Mouse (Mus musculus): ENCODE data around the gene Gm3045.

Gm3045 gene

DNA sequence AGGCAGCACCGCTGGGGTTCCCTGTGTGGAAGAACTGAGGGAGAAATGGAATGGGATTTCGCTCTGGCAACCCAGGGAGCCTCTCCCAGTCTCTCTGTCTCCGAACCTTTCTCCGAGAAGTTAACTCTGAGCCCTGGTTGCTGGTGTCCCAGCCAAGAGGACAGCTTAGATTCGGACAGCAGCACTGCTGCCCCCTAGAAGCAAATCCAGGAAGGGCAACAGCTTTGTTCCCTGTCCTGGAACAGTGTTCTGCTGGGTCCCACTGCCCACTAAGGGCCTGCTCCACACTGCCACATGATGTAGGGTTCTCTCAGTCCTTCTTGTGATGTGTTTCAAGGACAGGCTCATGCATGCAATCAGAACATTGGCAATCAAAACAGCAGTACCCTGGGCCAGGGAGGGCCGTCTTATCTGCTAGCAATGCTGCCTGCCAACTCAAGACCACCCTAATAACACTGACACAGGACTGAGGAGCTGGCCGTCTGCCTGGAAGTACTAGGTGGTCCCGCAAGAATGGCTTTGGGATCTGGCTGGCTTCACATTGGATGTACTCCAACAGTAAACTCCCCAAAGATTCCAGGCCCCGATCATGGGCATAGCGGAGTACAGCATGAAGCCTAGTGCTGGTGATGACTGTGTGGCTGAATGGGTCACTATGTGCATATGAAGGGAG, 9.4 kb downstream of the Gm3045 start:
- DNase-seq (ENCODE audit: low spot score in 2 of 2): no peak

DNA sequence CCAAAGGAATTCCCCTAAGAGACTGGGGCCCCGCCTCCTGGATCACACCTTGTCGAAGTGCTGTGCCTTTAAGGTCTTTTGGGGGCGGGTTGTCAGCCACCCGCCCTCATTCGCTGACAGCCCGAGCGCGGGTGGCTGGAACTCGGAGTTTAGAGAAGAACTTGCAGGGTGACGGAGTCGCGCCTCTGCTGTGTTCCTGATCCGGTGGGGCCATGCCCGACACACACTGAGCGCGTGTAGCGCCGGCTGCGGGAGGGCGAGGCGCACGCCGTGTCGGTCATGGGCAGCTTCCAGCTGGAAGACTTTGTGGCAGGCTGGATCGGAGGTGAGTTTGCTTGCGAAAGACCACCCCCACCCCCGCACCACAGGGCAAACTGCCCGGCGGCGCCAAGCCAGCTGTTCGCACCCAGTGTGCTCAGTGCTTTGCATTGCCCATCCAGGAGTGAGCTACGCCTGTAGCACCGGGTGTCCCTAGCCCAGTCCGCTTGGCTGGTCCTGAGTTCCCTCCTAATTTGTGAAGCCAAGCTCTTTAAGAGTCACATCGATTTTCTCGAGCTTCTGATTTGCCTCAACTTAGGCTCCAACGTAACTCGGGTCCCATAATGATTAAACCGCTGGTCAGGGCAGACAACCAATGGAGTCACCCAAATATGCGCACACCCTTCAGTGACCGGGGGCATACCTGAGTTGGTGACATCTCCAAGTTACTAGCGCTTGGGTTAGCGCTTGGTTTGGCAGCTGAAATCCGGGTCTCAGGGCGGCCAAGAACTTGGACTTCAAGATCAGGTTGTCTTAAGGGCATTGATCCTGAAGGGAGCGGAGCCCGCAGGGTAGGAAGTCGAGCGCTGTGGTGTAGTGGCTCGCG, 12.0 kb downstream of the Gm3045 start, which contains the start of gene Slc25a48:
Gene Slc25a48 (plus strand): TSS at position 145 of the 865 bp plus-strand sequence.
- DNase-seq (ENCODE audit: low spot score in 2 of 2): no peak

DNA sequence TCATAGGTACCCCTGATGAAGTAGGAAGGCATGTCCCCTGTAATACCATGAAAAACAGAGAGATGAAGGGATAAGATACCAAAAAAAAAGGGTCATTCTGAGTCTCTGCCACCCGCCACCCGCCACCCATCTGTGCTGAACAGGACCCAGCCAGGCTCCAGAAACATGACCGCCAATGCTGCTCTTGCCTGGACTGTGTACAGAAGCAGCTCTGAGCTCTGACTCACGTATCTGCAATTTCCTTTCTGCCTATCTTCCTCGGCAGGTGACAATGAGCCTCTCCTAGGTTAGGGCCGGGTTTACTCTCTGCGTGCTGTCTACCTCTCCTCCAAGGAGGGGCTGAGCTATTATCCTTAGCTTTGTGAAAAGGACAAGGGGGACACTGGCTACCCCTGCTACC, 17.0 kb downstream of the Gm3045 start:
- DNase-seq (ENCODE audit: low spot score in 2 of 2): no peak

DNA sequence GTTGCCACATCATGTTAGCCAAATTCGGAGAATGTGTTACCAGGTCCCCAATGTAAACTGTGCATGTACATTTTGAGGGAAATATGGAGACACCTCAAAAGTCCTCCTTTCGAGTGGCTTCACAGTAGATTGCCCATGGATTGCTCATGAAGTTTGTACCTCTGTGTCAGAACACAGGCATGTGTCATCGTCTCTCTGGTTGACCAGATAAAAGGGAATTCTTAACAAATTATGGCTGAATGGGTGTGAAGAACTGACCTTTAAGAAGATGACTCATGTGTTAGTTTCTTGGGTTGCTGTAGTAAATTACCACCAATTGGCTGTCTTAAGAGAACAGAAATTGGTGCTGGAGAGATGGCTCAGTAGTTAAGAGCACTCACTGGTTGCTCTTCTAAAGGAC, 17.7 kb downstream of the Gm3045 start:
- no peak for DNase-seq (ENCODE audit: low spot score in 2 of 2)

DNA sequence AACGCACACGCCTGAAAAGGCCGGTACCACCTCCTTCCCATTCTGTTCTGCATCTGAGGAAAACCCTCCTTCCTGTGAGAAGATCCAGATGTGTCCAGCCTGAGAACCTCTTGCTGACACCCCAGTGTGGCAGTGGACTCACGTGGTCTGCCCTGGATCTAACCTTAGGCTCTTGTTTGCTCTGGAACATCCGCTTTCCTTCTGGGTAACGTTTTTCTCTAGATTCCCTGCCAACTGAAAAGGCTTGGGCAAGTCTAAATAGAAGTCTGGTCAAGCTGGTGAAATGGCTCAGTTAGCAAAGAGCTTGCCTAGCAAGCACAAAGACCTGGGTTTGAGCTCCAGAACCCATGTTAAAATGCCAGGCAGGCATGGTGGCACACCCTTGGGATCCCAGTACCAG, 18.6 kb downstream of the Gm3045 start:
- DNase-seq (ENCODE audit: low spot score in 2 of 2): no peak

DNA sequence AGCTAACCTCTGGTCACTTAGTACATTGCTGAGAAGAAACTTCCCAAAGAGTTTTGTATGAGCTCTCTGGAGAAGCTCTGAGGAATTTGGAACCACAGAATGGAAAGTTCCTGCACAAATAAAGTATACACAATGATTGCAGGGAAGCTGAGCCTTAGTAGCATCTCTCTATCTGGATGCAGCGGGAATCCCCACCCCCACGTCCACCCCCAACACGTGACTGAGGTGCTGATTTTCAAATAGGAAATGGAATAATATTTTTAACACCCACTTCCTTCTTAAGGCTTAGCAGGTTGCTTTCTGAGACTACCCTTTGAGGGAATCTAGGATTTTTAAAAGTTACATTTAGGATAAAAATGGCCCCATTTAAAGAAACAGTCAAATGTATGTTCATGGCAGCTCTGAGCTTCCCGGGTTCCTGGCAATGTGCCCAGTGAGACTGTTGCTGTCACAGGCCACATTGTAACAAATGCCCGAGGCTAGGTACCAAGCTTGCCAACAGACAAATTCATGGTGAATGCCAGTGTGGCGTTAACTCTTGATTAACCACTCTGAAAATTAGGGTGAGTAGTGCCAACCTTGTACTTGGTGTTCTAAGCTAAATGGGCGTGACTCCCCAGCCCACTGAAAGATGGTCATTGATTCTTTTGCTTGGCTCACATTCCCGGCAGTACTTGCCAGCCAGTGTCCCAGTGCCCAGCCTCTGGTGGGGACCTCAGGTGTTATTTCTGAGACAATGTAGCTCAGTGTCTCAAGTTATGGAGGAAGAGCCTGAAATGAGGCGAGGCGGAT, 23.0 kb downstream of the Gm3045 start:
- peak in 1 of 2 experiments; percentile 75 for DNase-seq (ENCODE audit: low spot score in 2 of 2)

DNA sequence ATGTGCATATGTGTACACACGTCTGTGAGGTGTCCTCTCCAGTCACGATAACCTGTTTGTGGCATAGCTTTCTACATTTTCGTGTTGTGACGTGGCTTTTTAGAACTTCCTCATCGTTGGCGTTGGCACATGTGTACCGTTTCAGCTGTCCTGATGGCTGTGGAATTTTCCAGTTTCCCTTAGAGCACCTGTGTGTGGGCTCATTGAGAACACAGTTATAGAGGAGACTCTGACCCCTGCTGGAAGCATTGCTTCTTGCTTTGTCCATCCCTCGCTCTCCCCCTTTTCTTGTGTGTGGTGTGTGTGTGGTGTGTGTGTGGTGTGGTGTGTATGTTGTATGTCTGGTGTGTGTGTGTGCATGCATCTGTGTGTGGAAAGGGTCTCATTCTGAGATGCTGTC, 23.6 kb downstream of the Gm3045 start:
- no peak for DNase-seq (ENCODE audit: low spot score in 2 of 2)

DNA sequence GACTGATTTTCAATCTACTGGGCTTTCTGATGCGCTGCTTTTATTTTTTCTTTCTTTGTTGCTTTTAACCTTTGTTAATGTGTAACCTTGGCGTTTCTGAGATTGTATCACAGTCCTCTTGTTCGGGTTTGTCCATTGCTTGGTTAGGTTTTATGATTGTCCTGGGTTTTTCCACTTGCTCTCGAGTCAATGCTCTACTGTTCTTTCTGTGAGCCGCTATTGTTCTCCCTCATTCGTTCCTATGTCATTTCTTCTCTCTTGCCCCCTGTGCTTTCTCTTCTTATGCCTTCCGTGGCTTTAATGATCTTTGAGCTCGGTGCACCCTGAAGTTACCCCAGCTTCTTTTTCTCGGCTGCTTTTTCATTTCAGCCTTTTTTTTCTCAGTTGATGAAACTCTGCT, 31.6 kb downstream of the Gm3045 start:
- no peak for DNase-seq (ENCODE audit: low spot score in 2 of 2)

DNA sequence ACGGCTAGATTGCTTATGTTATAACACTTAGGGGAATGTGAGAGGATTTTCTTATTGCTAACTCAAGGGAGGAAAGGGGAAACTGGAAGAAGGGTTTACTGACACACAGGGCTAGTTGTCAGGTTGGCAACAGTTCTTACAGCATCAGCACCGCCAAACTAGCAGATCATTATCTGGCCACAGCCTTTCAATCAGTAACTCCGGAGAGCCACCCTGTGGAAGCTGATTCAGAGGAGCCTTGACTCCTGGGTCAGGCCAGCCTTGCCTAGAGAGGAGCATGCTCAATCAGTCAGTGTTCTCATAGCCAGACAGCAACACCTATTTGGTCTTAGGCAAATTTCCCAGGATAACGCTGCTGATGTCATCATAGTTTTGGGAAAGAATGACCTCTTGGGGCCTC, 35.1 kb downstream of the Gm3045 start:
- DNase-seq (ENCODE audit: low spot score in 2 of 2): no peak

DNA sequence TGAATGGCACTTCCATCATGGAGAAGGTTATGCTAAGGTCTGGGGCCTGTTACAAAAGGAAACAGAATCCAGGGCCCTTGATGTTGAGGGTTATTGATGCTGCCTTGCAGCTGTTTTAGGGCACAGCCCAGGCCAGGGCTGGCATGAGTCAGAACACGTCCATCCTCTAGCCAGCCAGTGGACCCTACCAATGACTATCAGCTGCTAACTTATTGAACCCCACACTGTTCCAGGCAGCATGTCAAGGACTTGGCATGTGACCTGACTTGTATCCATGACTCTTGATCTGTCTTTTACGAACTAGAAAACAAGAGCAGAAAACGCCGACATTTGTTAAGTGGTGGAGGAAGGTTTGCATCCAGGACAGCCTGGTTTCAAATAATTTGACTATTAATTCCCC, 36.4 kb downstream of the Gm3045 start:
- no peak for DNase-seq (ENCODE audit: low spot score in 2 of 2)

DNA sequence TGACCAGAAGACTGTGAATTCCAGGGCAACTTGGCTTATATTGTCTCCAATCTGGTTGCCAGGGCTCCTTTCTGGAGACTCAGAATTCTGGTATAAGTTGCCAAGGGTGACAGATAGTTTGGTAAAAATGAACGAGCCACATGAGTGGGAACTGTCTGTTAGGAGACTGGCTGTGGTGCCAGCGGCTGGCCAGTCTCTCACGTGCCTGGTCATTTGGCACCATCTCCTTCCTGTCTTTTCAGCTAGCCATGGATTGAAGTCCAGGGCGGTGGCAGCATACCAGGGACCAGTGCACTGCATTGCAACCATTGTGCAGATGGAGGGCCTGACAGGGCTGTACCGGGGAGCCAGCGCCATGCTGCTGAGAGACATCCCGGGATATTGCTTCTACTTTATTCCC, 36.9 kb downstream of the Gm3045 start:
- DNase-seq (ENCODE audit: low spot score in 2 of 2): peak in 1 of 2 experiments; percentile 26

DNA sequence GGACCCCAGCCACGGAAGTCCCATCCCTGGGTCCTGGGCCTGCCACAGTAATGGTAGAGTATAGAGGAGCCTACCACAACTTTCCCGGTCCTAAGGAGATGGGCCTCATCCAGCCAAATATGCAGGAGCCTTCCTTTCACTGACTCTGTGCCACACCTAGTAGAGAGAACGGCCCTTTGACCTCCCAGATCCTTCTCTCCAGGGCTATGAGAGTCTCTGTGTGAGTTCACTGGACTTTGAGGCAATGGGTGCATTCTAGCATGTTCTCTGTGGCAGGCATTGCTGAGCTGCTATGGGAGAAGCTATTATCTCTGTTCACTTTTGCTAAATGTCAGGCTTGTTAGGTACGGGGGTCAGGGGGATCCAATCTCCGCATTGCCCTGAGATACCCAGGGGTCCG, 37.4 kb downstream of the Gm3045 start:
- no peak for DNase-seq (ENCODE audit: low spot score in 2 of 2)

DNA sequence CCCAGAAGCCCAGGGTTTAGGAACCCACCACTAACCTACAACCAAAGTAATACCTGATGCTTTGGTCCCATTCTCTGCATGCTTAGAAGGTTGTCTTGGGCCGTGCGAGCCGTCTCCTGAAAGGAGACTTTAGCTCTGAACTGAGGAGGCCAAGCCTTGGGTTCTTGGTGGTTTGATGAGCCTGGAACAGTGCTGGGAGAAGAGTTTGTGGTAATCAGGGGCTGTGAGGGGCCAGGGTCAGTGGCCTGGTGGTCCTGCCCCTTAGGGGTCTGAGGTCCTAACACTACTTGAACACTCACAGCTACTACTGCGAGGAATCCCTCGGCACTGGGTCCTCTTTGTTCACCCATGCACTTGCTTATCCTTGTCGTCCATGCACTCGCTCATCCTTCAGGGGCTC, 41.4 kb downstream of the Gm3045 start:
- DNase-seq (ENCODE audit: low spot score in 2 of 2): peak in 1 of 2 experiments; percentile 1

DNA sequence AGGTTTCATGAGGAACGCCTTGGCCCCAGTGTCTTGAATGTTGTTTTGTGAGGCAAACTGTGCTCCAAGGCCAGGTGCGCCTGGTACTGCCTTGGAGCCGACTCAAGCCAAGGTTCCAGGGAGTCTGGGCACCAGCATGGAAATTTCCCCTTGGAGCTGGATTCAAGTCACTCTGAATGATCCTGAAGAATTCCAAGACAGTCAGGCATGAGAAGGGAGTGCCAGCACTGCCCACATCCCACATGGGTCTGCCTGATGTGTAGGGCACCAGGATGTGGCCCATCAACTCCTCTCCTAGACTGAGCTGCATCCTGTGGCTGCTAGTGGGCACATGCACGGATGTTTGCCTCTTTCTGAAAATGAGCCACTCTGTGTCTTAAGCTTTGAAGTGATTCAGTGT, 42.1 kb downstream of the Gm3045 start:
- DNase-seq (ENCODE audit: low spot score in 2 of 2): no peak

DNA sequence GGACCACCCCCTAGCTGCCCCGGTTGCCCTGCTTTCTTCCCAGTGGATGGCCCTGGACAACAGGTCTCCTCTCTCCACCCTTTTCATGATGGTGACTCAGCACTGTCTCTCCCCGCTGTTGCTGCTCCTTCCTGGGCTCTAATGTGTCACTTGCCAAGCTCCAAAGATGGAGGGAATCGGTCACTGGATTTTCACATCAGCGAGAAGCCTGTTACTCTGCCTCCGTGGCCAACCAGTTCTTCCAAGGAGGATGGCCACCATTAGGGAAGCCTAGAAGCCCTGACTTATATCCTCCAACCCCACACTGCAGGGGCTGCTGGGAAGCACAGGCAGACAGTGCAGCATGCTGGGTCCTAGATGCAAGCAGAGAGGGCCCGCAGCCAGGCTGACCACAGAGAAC, 44.8 kb downstream of the Gm3045 start:
- DNase-seq (ENCODE audit: low spot score in 2 of 2): no peak

DNA sequence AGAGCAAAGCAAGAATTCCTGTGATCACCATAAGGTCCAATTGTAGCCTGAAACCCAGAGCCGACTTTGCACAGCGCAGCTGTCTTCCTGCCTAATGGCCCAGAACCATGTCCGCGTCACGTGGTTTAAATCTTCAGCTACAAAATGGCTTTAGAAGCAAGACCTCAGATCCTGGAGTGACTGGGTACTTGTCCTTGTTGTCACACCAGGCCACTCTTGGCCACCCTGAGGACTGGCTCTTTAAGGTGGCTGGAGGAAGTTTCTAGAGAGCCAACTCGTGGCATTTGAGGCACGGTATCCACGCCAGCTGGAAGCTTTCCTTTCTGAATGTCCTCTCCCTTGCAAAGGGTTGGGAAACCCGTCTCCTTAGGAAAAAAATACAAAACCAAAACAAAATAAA, 45.6 kb downstream of the Gm3045 start:
- no peak for DNase-seq (ENCODE audit: low spot score in 2 of 2)

DNA sequence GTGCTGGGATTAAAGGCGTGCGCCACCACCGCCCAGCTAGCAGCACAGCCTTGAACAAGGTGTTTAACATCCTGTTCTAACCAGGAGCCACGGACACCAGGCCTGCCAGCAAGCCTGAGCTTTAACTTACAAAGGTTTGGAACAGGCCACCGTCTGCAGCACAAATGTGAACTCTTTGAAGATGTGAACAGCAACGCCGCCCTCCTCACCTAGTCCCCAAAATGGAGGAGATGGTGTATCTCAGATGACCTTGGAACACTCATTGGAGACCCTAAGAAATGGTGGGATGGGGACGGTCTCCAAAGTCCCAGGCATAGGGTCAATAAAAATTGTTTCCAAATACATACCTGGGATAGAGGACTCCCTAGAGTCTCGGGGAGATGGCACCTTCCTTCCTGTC, 46.3 kb downstream of the Gm3045 start:
- DNase-seq (ENCODE audit: low spot score in 2 of 2): no peak

DNA sequence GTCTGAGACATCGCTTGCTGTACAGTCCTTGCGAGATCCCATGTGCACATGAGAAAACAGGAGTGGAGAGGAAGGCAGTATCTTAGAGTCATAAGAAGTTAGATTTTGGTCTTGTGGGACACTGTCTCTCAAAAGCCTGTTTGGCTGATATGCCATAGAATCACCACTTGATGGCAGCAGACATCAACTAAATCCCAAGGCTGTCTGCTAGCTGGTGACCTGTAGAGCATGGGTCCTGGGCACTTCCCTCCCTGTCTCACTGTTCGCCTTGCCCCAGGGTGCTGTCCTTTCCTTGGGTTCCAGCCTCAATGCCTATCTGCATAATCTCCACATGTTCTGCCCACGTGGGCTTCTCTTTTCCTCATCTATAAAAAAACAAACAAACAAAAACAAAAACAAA, 49.0 kb downstream of the Gm3045 start:
- DNase-seq (ENCODE audit: low spot score in 2 of 2): peak in 1 of 2 experiments; percentile 42

DNA sequence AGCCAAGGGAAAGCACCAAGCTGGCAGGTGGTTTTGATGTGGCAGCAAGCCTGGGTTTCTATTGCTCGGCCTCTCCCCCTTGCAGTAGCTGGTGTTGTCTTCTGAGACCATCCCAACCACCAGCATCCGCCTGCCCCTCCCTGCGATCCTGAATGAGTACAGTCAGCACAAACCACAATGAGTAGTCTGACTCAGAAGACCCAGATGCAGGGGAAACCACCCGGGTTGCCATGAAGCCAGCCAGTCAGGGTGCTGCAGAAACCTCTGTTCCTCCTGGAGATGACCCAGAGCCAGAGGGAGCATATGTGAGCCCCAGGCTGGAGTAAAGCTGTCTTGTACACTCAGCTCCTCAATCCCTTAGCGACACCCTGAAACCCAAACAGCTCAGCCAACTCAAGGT, 50.4 kb downstream of the Gm3045 start:
- DNase-seq (ENCODE audit: low spot score in 2 of 2): no peak

DNA sequence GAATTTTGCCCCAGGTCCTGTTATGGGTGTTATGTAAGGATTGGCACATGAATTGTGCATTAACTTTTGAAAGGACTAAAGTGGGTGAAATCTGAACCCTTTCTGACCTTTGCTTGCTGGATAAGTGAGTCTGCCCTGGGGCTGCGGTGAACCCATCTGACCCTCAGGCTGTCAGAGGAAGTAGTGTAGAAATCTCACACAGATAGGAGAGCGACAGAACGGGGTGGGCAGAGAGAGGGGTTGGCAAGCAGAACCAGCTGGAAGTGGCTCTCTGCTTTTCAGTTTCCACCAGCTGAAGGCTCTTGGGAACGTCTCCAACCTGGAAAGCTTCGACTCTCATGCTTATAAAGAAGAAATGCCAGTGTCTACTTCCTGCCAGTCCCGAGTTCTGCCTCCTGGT, 50.9 kb downstream of the Gm3045 start:
- DNase-seq (ENCODE audit: low spot score in 2 of 2): peak in 1 of 2 experiments; percentile 18

DNA sequence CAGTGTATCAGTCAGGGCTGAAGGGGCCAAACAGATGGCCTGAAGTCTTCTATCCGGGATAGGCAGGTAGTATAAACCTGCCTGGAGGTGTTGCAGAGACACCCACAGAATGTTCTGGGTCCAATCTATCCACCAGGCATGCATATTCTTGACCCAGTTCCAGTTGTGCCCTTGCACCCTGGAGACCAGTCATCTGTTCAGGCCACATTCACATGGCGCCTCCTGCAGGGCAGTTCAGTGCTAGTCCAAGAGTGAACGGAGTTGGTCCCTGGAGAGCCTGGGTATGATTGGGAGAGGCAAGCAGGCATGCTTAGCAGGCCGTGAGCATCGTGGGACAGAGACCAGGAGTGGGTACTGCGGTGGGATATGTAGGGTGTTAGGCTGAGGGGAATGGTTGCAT, 51.6 kb downstream of the Gm3045 start:
- no peak for DNase-seq (ENCODE audit: low spot score in 2 of 2)

DNA sequence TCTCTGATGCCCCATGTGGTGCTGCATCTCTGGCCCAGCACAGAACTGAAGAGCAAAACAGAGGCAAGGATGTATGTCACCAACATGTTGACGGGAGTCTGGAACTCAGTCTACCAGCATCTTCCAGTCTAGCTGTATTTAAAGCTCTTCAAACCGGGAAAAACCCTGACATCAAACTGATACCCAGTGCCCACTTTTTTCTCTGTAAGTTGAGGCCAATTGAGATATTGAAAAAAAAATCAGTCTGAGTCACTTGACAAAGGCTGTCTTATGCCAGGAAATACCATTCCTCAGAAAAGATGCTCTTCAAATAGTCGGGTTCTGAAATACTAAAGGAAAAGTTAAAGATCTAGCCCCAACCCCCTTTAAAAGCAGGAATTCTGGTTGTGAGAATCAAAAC, 55.8 kb downstream of the Gm3045 start, which contains the start of gene Il9:
Gene Il9 (minus strand): TSS at position 101 of the 400 bp plus-strand sequence.
- no peak for DNase-seq (ENCODE audit: low spot score in 2 of 2)
